Mouse (Mus musculus): ENCODE measurements around the gene Tm6sf1.

GRCm38 (mm10) chr7:81928998-81929397 lies 70.2 kb downstream of the Tm6sf1 start:
- TF ChIP-seq USF1 (IDR thresholded peaks at IDR 0.05; ENCODE audit: low read depth, low read length) (no peak), MYC (IDR thresholded peaks at IDR 0.05; ENCODE audit: low read depth, low read length) (no peak), CTCF (conservative IDR thresholded peaks at IDR 0.05 in 1 of 2, IDR thresholded peaks at IDR 0.05 in 1 of 2; ENCODE audit: low read depth in 2 of 2, low read length in 2 of 2) (no peak), CHD2 (IDR thresholded peaks at IDR 0.05; ENCODE audit: low read length) (no peak), RCOR1 (conservative IDR thresholded peaks at IDR 0.05; ENCODE audit: low read depth, low read length) (no peak), POLR2A (IDR thresholded peaks at IDR 0.05; ENCODE audit: low read depth, low read length) (no peak), EP300 (IDR thresholded peaks at IDR 0.05; ENCODE audit: low read length) (no peak), ZKSCAN1 (IDR thresholded peaks at IDR 0.05; ENCODE audit: borderline replicate concordance, low read depth, low read length) (no peak), MAFK (IDR thresholded peaks at IDR 0.05; ENCODE audit: insufficient replicate concordance, low read length) (no peak), SMC3 (IDR thresholded peaks at IDR 0.05; ENCODE audit: low read depth, low read length) (no peak), ZMIZ1 (IDR thresholded peaks at IDR 0.05; ENCODE audit: low read depth, low read length) (no peak), POLR2AphosphoS2 (IDR thresholded peaks at IDR 0.05; ENCODE audit: low read depth, low read length) (no peak)

Data from CH12.LX (cell line).